Mouse (Mus musculus): ENCODE data around the gene Bcl9l. TPM values are rescaled to one million over a fixed set of nuclear protein-coding genes. Genes with fewer than 3 reads are reported as not detected.

Bcl9l gene
- total RNA-seq, 2 experiments from 2014 or later, result 1.2 to 2.5 TPM

GRCm38 (mm10) chr9:44482112-44482511 is 513 bp upstream of the Bcl9l start:
- ATAC-seq (replicated peaks; ENCODE audit: low FRiP score, poor library complexity, severe bottlenecking), result no peak

- ATAC-seq (replicated peaks; ENCODE audit: low FRiP score, poor library complexity, severe bottlenecking), result no peak
Measured at GRCm38 (mm10) chr9:44483041-44483509, 450 bp downstream of the Bcl9l start.

GRCm38 (mm10) chr9:44483510-44484044 is 952 bp downstream of the Bcl9l start:
- no peak for ATAC-seq (replicated peaks; ENCODE audit: low FRiP score, poor library complexity, severe bottlenecking)

GRCm38 (mm10) chr9:44484311-44485104 is 1.9 kb downstream of the Bcl9l start:
- no peak for ATAC-seq (replicated peaks; ENCODE audit: low FRiP score, poor library complexity, severe bottlenecking)

GRCm38 (mm10) chr9:44485105-44485515 is 2.5 kb downstream of the Bcl9l start:
- ATAC-seq (replicated peaks; ENCODE audit: low FRiP score, poor library complexity, severe bottlenecking), result no peak

GRCm38 (mm10) chr9:44485516-44486161 is 3.0 kb downstream of the Bcl9l start:
- no peak for ATAC-seq (replicated peaks; ENCODE audit: low FRiP score, poor library complexity, severe bottlenecking)

GRCm38 (mm10) chr9:44486335-44486734 is 3.7 kb downstream of the Bcl9l start:
- no peak for ATAC-seq (replicated peaks; ENCODE audit: low FRiP score, poor library complexity, severe bottlenecking)

GRCm38 (mm10) chr9:44486741-44487421 is 4.3 kb downstream of the Bcl9l start:
- ATAC-seq (replicated peaks; ENCODE audit: low FRiP score, poor library complexity, severe bottlenecking), result no peak

- no peak for ATAC-seq (replicated peaks; ENCODE audit: low FRiP score, poor library complexity, severe bottlenecking)
Measured at GRCm38 (mm10) chr9:44487441-44487840, 4.8 kb downstream of the Bcl9l start.

- ATAC-seq (replicated peaks; ENCODE audit: low FRiP score, poor library complexity, severe bottlenecking), result no peak
Measured at GRCm38 (mm10) chr9:44488416-44488815, 5.8 kb downstream of the Bcl9l start.

GRCm38 (mm10) chr9:44488855-44489381 is 6.3 kb downstream of the Bcl9l start:
- no peak for ATAC-seq (replicated peaks; ENCODE audit: low FRiP score, poor library complexity, severe bottlenecking)

GRCm38 (mm10) chr9:44489651-44490085 is 7.0 kb downstream of the Bcl9l start:
- no peak for ATAC-seq (replicated peaks; ENCODE audit: low FRiP score, poor library complexity, severe bottlenecking)

- no peak for ATAC-seq (replicated peaks; ENCODE audit: low FRiP score, poor library complexity, severe bottlenecking)
Measured at GRCm38 (mm10) chr9:44490086-44490967, 7.7 kb downstream of the Bcl9l start.

- no peak for ATAC-seq (replicated peaks; ENCODE audit: low FRiP score, poor library complexity, severe bottlenecking)
Measured at GRCm38 (mm10) chr9:44491351-44491750, 8.7 kb downstream of the Bcl9l start.

GRCm38 (mm10) chr9:44492631-44493461 is 10.2 kb downstream of the Bcl9l start:
- no peak for ATAC-seq (replicated peaks; ENCODE audit: low FRiP score, poor library complexity, severe bottlenecking)

GRCm38 (mm10) chr9:44494261-44494862 is 11.7 kb downstream of the Bcl9l start:
- no peak for ATAC-seq (replicated peaks; ENCODE audit: low FRiP score, poor library complexity, severe bottlenecking)

- ATAC-seq (replicated peaks; ENCODE audit: low FRiP score, poor library complexity, severe bottlenecking), result no peak
Measured at GRCm38 (mm10) chr9:44494863-44495809, 12.5 kb downstream of the Bcl9l start.
